Mouse (Mus musculus) ES-Bruce4 (cell line): Measurements from ENCODE around the gene Vmn1r16.

ENCODE experiments used
- CTCF ChIP-seq: IDR thresholded peaks from one replicate; pipeline ENCODE4 v1.8.1; 2011; ENCODE audit warnings: low read depth, low read length
- POLR2A ChIP-seq: IDR thresholded peaks from one replicate; pipeline ENCODE4 v1.8.1; 2011; ENCODE audit warnings: low read length; ENCODE audit not compliant: insufficient read depth

- TF ChIP-seq POLR2A (no peak), CTCF (no peak)
Observed at GRCm38 (mm10) chr6:57329394-57329793, at the start of gene Vmn1r16.
